Mouse (Mus musculus) mature B cell (primary cell): ENCODE measurements around the gene B3gnt3.
"Not testable (repeated sequence)": the region's sequence is repeated elsewhere in the genome, so short reads cannot be mapped to it uniquely, and the experiment has no call there.

Experiments
- in situ Hi-C: fragments of 300-500 bp; cut with MboI; formaldehyde crosslinking; loops from 2 replicates; pipeline ENCODE4 v1.14.3; 2019

B3gnt3 gene

GRCm38 (mm10) chr8:71701414-71702086, at the start of gene B3gnt3:
Gene B3gnt3, minus strand, starts transcription at chr8:71701789.
- in situ Hi-C loops: loop anchor here (25.0 kb wide), 1 partner anchor 564 kb away; no protein-coding TSS in a partner anchor

GRCm38 (mm10) chr8:71749321-71750075, 47.9 kb upstream of the B3gnt3 start:
- in situ Hi-C loops: not testable (repeated sequence)

- in situ Hi-C loops: not testable (repeated sequence)
Measured at GRCm38 (mm10) chr8:71747082-71747481, 45.5 kb upstream of the B3gnt3 start.

GRCm38 (mm10) chr8:71745322-71745721, 43.7 kb upstream of the B3gnt3 start:
- in situ Hi-C loops: no loop called here

GRCm38 (mm10) chr8:71742783-71743182, 41.2 kb upstream of the B3gnt3 start:
- in situ Hi-C loops: no loop called here

- in situ Hi-C loops: no loop called here
Measured at GRCm38 (mm10) chr8:71741687-71742114, 40.1 kb upstream of the B3gnt3 start.

GRCm38 (mm10) chr8:71741226-71741625, 39.6 kb upstream of the B3gnt3 start:
- in situ Hi-C loops: no loop called here

GRCm38 (mm10) chr8:71738316-71738715, 36.7 kb upstream of the B3gnt3 start:
- in situ Hi-C loops: not testable (repeated sequence)

GRCm38 (mm10) chr8:71731652-71732230, 30.2 kb upstream of the B3gnt3 start:
- in situ Hi-C loops: no loop called here

- in situ Hi-C loops: no loop called here
Measured at GRCm38 (mm10) chr8:71728826-71729620, 27.4 kb upstream of the B3gnt3 start.

GRCm38 (mm10) chr8:71728240-71728785, 26.7 kb upstream of the B3gnt3 start:
- in situ Hi-C loops: no loop called here

- in situ Hi-C loops: no loop called here
Measured at GRCm38 (mm10) chr8:71725122-71725924, 23.7 kb upstream of the B3gnt3 start, which contains the start of gene Fcho1. Gene Fcho1, minus strand, starts transcription at chr8:71725716.

- in situ Hi-C loops: loop anchor here (25.0 kb wide), 1 partner anchor 587 kb away; no protein-coding TSS in a partner anchor
Measured at GRCm38 (mm10) chr8:71724389-71724788, 22.8 kb upstream of the B3gnt3 start.

- in situ Hi-C loops: loop anchor here (25.0 kb wide), 1 partner anchor 586 kb away; no protein-coding TSS in a partner anchor
Measured at GRCm38 (mm10) chr8:71723047-71723551, 21.5 kb upstream of the B3gnt3 start.

- in situ Hi-C loops: loop anchor here (25.0 kb wide), 1 partner anchor 583 kb away; no protein-coding TSS in a partner anchor
Measured at GRCm38 (mm10) chr8:71719928-71720457, 18.4 kb upstream of the B3gnt3 start.

GRCm38 (mm10) chr8:71719218-71719617, 17.6 kb upstream of the B3gnt3 start:
- in situ Hi-C loops: loop anchor here (25.0 kb wide), 1 partner anchor 582 kb away; no protein-coding TSS in a partner anchor

GRCm38 (mm10) chr8:71718252-71718651, 16.7 kb upstream of the B3gnt3 start:
- in situ Hi-C loops: loop anchor here (25.0 kb wide), 1 partner anchor 581 kb away; no protein-coding TSS in a partner anchor

GRCm38 (mm10) chr8:71717096-71717495, 15.5 kb upstream of the B3gnt3 start:
- in situ Hi-C loops: loop anchor here (25.0 kb wide), 1 partner anchor 580 kb away; no protein-coding TSS in a partner anchor

- in situ Hi-C loops: loop anchor here (25.0 kb wide), 1 partner anchor 579 kb away; no protein-coding TSS in a partner anchor
Measured at GRCm38 (mm10) chr8:71716561-71717053, 15.0 kb upstream of the B3gnt3 start.
